Mouse (Mus musculus) yolk sac, embryonic 10.5 days (tissue): ENCODE measurements around the gene Mark3.

Experiments used
- DNase-seq: peaks from one replicate; pipeline ENCODE4 v3.0.0-alpha.2; 2017; ENCODE audit warnings: low spot score

The Mark3 gene

DNA sequence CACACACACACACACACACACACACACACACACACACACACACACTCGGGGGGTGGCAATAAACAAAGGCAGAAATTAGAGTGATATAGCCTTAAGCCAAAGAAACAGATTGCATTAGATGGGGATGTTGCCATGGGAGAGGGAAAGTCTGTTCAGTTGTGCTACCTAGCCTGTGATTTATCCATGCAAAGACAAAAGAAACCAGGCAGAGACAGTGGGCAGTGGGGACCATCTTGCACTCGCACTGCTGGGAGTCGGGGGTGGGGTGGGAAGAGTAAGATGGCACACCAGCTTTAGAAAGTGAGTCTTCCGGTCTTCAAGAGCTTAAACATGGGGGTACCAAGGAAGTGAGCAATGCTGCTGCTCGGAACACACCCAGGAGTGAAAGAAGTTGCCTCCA lies 14.0 kb upstream of the Mark3 start:
- no peak for DNase-seq

DNA sequence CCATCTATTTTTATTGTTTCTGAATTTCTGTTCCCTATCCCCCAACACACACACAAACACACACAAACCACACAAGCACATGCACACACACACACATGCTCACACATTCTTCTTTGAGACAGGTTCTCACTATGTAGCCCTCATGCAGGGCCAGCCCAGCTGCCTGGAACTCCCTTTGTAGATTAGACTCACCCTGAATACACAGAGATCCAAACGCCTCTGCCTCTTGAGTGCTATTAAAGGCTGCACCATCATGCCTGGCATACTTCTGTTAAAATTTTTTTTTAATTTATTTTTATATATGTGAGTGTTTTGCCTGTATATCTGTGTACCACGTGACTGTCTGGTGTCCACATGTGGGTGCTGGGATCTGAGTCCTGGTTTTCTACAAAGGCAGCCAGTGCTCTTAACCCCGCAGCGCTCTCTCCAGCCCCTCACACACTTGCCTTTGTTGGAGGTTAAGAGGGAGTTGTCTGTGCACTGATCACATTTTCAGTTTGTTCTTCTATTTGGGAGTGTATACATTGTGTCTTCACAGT lies 12.0 kb upstream of the Mark3 start:
- DNase-seq: no peak

DNA sequence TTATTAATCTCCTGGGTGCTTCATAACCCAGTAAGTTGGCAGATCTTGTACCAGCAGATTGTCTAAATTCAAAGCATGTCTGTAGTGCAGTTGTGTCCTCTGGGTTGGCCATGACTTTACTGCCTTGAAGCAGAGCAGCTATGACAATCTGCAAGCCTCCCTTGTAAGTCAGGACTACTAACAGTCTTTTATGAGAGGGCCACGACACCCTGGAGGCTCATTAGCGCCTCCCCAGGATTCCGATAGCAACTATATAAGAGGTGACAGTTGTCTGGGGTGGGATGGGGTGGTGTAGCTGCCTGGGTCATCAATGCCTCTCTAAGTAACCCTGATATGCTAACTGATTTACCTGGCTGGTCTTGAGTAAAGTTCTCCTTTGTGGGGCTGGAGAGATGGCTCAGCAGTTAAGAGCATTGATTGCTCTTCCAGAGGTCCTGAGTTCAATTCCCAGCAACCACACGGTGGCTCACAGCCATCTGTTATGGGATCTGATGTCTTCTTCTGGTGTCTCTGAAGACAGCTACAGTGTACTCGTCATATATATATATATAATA lies 11.2 kb upstream of the Mark3 start:
- DNase-seq: no peak

DNA sequence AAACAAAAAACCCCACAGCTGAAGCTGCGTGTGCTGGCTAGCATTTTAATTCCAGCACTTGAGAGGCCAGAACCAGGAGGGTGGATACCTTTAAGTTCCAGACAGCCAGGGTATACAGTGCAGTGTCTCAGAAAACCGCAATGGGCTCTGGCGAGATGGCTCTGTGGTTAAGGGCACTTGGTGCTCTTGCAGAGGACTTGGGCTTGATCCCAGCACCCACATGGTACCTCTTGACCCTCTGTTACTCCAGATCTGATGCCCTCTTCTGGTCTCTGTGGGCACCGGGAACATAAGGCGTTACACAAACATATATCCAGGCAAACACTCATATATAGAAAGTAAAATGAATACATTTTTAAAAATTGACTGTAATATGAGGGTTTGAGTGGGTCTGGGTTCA lies 9.0 kb upstream of the Mark3 start:
- no peak for DNase-seq

DNA sequence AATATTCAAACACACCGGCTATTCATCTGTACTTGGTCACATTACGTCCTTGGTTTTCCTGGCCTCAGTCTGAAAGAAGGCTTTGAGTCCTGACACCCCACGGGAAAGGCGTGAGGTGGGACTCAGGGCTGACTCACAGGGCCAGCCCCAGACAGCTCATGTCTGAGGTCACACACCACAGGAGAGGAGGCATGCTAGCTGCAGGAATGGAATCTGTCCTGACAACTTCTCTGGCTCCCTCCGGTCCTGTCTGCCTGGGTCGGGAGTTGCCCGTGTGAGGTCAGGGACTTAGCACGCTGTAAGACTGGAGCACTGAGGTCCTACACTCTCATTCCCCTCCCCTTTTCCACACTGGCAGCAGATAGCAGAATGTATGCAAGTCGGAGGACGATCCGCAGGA lies 5.5 kb upstream of the Mark3 start:
- DNase-seq: no peak

DNA sequence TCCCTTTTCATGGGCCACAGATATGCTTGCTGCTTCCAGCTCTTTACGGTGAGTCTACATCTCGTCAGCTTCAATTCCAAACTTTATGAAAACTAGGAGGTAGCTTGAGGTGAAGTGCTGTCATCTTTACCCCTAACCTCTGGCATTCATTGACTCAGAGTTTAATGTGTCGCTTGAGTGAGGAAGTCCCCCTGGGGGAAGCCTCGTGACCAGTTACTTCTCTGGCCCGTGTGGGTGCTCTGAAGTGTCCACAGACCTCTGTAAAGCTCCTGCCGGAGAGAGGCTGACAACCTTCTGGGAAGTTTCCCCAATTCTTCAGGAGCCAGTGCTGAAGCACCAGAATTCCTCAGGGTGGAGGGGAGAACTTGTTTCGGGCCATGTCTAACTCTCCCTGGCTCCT lies 1.9 kb upstream of the Mark3 start:
- DNase-seq: no peak

DNA sequence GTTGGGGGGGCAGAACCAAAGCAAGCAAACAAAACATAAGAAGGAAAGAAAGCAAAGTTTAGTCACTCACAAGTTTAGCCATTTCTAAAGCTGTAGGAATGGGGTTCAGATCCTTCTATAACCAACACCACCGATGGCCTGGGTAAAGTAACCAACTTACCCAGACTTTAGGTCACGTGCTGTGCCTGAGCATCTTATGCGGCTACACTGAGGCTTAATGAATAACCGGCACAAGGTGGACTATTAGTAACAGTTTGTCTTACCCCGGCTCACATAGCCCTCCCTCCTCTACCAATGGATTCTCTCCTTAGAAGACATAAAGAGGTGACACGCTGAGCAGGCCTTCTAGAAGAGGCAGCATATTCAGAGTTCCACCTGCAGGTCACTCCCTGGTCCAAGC lies 1.0 kb upstream of the Mark3 start:
- DNase-seq: peak; percentile 61

DNA sequence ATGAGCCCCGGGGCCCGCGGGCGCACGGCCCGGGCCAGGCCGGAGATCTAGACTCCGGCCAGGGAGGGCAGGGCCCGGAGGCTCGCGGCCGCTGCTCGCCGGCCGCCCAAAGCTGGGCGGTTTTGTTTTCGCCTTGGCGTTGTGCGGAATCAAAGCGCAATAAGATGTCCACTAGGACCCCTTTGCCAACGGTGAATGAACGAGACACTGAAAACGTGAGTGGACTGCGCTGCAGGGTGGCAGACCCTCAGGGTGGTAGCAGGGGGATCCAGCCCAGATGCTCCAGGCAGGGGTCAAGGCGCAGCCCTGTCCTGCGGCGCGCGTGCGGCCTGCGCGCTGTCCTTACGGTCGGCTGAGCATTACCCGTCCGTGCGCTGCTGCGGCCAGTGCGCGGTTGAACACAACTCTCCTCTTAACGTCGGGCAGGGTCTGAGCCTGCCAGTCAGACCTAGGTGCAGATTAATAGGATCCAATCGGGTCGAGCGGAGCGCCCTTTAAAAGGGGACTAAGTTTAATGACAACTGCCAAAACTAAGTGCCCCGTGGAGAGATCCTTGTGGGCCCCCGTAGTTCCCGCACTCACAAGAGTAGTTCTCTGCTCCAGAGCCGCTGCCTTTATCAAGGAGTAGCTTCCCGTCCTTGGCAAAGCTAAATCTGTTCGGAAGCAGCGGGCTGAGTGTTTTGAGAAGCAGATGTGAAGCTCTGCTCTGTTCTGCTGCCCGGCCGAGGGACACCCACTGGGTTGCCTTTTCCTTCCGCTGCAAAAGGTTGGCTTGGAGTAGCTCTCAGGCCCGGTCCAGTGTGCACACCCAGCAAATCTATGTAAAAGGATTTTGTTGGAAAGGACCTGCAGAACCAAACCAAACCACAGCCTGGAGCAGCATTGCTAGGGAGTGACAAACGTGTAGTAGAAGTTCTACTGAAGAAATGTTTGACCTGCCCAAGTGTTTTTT lies 840 bp downstream of the Mark3 start:
- peak; percentile 50 for DNase-seq

DNA sequence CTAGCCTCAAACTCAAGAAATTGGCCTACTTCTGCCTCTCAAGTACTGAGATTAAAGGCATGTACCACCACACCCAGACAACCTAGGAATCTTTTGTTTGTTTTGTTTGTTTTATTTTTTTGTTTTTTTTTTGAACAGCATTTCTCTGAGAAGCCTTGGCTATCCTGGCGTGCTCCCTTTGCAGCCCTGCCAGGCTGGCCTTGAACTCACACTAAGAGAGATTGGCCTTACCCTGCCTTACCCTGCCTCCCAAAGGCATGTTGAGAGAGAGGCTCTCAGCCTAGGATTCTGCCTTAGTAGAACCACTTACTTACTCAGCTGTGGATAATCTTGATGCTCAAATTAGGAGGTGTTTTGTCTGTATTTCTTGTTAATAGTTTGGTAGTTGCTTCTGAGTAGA lies 8.7 kb downstream of the Mark3 start:
- no peak for DNase-seq

DNA sequence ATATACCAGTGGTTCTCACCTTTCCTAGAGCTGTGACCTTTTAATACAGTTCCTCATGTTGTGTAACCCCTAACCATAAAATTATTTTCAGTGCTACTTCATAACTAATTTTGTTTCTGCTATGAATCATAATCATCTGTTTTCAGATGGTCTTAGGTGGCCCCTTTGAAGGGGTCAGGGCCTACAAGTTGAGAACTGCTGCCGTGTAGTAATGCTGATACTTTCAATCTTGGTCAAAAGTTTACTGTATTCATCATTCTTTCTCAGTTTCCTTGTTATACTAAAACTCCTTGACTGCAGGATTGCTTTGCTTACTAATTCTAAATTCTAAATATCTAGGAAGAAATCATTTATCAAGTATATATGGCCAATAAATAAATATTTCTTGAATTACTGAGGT lies 10.1 kb downstream of the Mark3 start:
- no peak for DNase-seq

DNA sequence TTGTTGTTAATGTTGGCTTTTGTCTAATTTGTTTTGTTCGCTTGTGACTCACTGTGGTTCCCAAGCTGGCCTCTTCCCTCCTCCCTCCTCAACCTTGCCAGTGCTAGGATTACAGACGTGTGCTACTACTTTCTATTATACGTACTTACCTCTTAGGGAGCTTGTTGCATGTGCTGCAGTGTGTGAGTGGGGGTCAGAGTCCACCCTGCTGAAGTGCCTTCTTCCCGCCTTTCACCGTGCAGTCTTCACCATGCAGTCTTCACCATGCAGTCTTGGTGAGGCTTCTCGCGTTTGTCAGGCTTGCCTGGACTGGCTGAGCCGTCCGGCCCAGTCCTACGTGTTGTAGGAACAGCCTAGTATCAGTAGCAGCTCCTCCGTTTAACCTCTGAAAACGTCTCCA lies 12.9 kb downstream of the Mark3 start:
- DNase-seq: peak; percentile 59

DNA sequence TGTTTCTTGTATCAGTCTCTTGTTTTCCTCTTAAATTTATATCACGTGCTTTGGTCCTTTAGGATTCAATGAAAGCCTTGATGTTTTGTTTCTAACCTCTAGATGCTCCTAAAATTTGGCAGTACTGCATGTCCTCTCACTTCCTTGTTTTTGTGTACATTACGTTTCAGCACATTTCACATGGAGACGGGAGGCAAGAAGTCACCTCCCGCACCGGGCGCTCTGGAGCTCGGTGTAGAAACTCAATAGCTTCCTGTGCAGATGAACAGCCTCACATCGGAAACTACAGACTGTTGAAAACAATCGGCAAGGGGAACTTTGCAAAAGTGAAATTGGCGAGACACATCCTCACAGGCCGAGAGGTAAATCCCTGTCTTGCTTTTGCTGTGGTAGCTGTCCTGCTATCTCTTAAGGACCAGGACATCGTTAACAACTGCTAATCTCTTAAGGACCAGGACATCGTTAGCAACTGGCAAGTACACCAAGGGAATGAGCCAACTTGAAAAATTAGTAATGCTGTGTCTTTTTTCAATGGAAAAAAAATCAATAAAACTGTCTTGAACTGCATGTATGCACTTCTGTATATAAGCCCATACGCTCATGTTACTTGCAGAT lies 18.2 kb downstream of the Mark3 start:
- no peak for DNase-seq

DNA sequence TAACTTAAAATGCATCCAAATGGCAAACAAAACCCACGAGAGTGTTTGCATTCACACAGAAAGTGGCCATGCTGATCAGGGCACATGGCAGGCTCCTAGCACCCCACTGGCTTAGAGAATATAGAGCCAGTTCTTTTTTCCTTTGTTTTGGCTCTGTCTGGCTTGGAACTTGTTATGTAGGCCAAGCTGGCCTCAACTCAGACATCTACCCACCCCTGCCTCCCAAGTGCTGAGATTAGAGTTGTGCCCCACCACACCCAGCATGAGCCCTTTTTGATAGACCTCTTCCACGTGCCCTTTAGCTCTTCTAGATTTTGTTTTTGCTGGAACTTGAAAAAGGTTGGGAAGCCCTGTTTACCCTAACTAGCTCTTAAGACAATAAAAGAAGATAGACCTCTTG lies 19.5 kb downstream of the Mark3 start:
- no peak for DNase-seq

DNA sequence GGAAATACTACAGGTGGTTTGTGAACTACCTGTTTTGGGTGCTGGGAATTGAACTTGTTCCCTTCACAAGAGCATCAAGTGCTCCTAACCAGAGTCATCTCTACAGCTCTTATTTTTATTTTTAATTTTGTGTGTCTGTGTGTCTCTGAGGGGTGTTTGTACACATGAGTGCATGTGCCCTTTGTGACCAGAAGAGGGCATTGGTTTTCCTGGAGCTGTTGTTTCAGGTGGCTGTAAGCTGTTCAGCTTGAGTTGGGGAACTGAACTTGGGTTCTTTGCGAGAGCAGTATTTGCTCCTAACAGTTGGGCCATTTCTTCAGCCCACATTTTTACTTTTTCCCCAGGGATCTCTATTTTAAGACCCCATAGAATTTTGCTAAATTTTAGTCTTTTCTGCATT lies 23.0 kb downstream of the Mark3 start:
- DNase-seq: no peak

DNA sequence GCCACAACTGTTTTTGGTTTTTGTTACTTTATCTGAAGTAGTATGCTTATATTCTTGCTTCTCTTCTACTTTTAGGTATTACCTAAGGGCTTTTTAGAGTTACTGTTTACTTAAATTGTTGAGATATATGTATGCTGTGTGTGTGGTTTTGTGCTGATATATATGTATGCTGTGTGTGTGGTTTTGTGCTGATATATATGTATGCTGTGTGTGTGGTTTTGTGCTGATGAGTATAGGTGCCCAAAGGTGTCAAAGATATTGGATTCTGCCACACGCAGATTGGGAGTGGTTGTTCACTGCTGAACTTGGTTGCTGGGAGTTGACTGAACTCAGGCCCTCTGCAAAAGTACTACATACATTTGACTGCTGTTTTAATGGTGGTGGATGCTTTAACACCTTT lies 24.6 kb downstream of the Mark3 start:
- no peak for DNase-seq

DNA sequence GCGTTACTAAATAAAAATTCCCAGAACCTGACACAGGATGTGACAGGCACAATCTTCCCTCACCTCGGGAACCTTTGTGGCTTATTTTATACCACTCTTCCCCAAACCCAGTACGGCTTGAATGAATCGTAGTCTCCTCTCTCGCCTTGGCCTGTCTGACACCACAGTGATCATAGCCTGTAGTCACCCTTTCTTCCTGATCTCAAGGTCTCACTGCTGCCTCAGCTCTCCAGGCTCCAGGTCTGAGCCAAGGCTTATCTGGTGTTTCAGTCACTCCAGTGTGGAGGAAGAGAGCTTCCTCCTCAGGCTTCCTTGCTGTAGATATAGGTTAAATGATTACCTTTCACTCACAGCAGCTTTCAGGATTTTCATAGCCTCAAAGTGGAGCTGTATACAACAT lies 25.3 kb downstream of the Mark3 start:
- DNase-seq: peak; percentile 49

DNA sequence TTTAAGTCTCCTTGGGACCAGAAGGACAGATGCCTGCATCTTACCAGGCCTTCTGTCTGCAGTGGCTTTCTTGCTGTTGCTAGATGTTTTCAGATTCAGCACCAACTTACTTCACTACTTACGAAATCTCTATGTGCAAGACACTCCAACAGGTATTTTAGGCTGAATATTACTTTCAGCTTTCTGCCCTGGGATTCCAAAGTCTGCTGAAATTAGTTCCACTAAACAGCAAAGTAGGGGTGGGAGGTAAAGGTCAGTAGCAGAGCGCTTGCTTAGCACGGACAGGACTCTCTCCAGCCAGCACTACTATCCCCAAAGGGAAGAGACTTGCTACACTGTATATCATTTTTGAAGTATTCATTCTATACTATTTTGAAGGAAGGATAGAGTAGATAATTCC lies 29.5 kb downstream of the Mark3 start:
- DNase-seq: peak; percentile 11

DNA sequence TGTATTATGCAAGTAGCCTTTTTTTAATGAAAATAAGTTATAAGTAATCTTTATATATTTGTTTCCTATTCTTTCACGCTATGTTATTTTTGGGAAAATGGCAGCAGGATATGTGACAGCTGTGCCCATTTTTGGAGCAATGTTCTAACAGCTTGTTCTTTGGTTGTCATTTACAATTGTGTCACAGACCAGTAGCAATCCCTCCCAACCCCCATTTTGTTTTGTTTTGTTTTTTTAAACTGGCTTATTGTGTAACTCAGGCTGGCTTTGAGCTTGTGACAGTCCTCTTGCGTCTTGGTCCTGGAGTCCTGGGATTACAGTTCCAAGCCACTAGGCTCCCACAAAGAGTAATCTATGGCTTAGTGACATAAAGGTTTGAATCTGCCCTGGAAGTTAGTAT lies 31.3 kb downstream of the Mark3 start:
- DNase-seq: no peak

DNA sequence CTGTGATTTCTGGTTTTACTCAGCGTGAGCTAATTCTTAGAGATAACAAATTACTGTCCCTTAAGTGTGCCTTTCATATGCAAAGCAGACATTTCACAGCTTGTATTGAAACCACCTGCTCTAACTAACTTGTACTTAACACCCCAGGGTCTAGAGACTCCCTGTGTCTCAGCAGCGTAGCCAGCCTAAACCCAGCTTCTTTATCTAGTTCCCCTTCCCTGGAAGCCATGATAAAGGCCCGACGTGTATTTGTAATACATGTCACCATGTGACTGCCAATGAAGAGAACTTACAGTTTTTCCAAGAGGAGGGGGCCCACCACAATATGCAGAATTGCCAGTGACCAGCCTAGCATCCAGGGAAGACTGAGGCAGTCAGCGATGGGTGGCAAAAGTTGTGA lies 33.7 kb downstream of the Mark3 start:
- DNase-seq: no peak

DNA sequence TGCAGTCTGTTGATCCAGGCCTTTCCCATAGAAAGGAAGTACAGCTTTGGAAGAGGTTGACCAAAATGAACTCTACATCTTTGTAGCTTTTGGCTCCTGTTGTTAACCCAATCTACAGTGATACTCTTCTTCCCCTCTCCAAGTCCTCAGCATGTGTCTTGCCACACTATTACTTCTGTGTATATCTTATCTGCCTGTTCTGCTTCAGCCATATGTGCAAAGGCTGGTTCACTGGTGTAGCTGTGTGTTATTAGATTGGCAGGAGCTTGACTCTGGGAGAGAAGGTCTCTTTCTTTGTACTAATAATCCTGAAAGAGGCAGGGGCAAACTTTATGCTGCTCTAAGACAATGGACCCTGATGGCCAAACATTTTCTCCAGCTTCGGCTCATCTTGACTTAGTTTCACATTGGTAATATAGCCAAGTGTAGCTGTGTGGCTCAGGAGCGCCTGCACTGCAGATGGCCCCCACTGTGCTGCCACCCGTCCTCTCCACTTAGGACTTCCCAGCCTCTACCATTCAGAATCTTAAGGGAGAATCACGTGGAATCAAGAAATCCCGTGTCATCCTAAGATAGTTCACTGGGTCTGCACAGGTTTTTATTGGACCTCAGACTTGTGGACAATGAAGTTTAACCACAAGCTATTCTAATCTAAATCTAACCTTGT lies 40.3 kb downstream of the Mark3 start:
- no peak for DNase-seq

DNA sequence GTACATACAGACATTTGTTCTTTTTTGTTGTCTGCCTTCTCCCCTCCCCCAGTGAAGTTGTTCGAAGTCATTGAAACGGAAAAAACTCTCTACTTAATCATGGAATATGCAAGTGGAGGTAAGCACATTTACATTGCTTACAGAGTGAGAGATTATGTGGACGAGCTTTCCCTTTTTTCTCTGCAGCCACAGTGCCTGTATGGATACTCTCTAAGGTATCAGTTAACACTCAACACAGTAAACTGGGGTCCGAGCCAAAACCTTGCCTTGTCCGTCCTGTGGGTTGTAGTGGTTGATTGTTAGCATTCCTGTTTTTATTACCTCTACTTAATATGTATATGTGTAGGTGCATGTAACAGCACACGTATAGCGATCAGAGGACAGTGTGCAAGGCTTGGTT lies 43.9 kb downstream of the Mark3 start:
- no peak for DNase-seq

DNA sequence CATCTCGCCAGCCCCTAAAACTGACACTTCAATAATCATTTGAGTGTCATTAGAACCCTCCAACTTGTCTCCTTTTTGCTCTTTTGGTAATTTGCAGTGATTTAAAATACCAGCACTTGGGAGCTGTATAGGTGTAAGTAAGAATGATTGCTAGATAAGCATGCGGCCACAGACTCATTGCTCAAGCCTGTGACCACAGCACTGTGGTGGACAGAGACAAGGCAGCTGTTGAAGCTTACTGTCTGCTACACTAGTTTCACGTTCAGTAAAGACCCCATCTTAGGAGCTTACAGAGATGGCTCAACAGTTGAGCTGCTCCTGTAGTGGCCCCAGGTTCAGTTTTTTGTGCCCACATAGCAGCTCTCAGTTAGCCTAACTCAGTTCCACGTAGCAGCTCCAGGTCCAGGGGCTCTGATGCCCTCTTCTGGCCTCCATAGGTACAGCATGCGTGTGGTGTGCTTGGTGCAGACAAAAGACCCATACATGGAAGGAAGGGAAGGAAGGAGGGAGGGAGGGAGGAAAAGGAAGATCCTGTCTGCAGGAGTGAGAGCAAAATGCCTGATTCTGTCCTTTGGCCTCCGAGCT lies 73.8 kb downstream of the Mark3 start:
- DNase-seq: peak; percentile 33
